Mouse (Mus musculus) heart, postnatal 0 days (tissue): ENCODE measurements around the gene Mn1.

Experiments
- CTCF ChIP-seq: IDR thresholded peaks from 2 replicates; pipeline ENCODE4 v1.5.1; 2016; ENCODE audit warnings: antibody characterized with exemption, control low read depth, low read depth
- EP300 ChIP-seq: IDR thresholded peaks from 2 replicates; pipeline ENCODE4 v1.6.1; 2016; ENCODE audit warnings: antibody characterized with exemption, low read depth

- no peak for TF ChIP-seq CTCF
- no peak for TF ChIP-seq EP300
These were observed 5.8 kb downstream of the Mn1 start for GRCm38 (mm10) chr5:111423011-111423410.
